Mouse (Mus musculus) erythroblast, embryonic 14.5 days (primary cell): ENCODE data around the gene Olfr1234. TPM values are rescaled to one million over a fixed set of nuclear protein-coding genes. Genes with fewer than 3 reads are reported as not detected.

Experiments
- H3K27me3 ChIP-seq: 2 replicates; pipeline ENCODE4 v1.6.1; 2012; ENCODE audit warnings: inconsistent platforms; ENCODE audit not compliant: control insufficient read depth
- H3K36me3 ChIP-seq: 2 replicates; pipeline ENCODE4 v1.6.1; 2012; ENCODE audit warnings: mild to moderate bottlenecking, inconsistent platforms; ENCODE audit not compliant: control insufficient read depth
- H3K4me1 ChIP-seq: 2 replicates; pipeline ENCODE4 v1.6.1; 2012; ENCODE audit warnings: inconsistent platforms; ENCODE audit not compliant: control insufficient read depth
- H3K4me3 ChIP-seq: replicated peaks from 2 replicates; pipeline ENCODE3; 2012; ENCODE audit warnings: moderate library complexity, mild to moderate bottlenecking, inconsistent platforms
- H3K9me3 ChIP-seq: 2 replicates; pipeline ENCODE4 v1.6.1; 2012; ENCODE audit warnings: low read length, inconsistent platforms, mixed read lengths; ENCODE audit not compliant: control insufficient read depth
- GATA1 ChIP-seq: IDR thresholded peaks from 2 replicates; pipeline ENCODE4 v1.6.1; 2012; ENCODE audit warnings: low read length, inconsistent platforms, mixed read lengths
- TAL1 ChIP-seq: IDR thresholded peaks from 3 replicates; pipeline ENCODE4 v1.6.1; 2012; ENCODE audit warnings: low read length, inconsistent platforms, mixed read lengths
- polyA plus RNA-seq: library from polyadenylated mRNA; stranded (reverse); fragments of >175 nt; gene quantifications from 2 replicates; pipeline ENCODE4 v1.2.3, GENCODE M21; 2012

Gene Olfr1234
- not detected in 2 replicates for polyA plus RNA-seq

GRCm38 (mm10) chr2:89364765-89365164 is at the start of gene Olfr1234:
TSS of gene Olfr1234 (minus strand) at chr2:89364865.
- no peaks in the 10 kb centered on the region for H3K36me3 ChIP-seq
- TF ChIP-seq TAL1 (no peak), GATA1 (no peak)
- no peaks in the 10 kb centered on the region for H3K9me3 ChIP-seq
- no peaks in the 10 kb centered on the region for H3K27me3 ChIP-seq
- no peaks in the 10 kb centered on the region for H3K4me1 ChIP-seq
- H3K4me3 ChIP-seq, result no peak within 1 kb of the TSS

GRCm38 (mm10) chr2:89409576-89409975 is 44.9 kb upstream of the Olfr1234 start, which contains the start of gene Olfr1238:
TSS of gene Olfr1238 (minus strand) at chr2:89409676.
- Histone ChIP-seq H3K27me3 (no peaks in the 10 kb centered on the region), H3K9me3 (no peaks in the 10 kb centered on the region), H3K4me3 (no peak within 1 kb of the TSS), H3K4me1 (no peaks in the 10 kb centered on the region), H3K36me3 (no peaks in the 10 kb centered on the region)
- TF ChIP-seq GATA1 (no peak), TAL1 (no peak)

GRCm38 (mm10) chr2:89400882-89401281 is 36.2 kb upstream of the Olfr1234 start:
- TF ChIP-seq GATA1 (no peak), TAL1 (no peak)
- Histone ChIP-seq H3K36me3 (no peaks in the 10 kb centered on the region), H3K9me3 (0 out of 2 replicates have a peak, but pooled peaks cover 2% of the 10 kb centered on the region), H3K4me1 (no peaks in the 10 kb centered on the region), H3K27me3 (no peaks in the 10 kb centered on the region), H3K4me3 (no peak overlapping the region)

GRCm38 (mm10) chr2:89342298-89342697 is 22.4 kb downstream of the Olfr1234 start, which contains the start of gene Olfr1233:
TSS of gene Olfr1233 (minus strand) at chr2:89342398.
- TF ChIP-seq TAL1 (no peak), GATA1 (no peak)
- no peaks in the 10 kb centered on the region; the same call in 1 of the 2 replicates for H3K9me3 ChIP-seq

GRCm38 (mm10) chr2:89329575-89329974 is 35.1 kb downstream of the Olfr1234 start, which contains the start of gene Olfr1232:
TSS of gene Olfr1232 (minus strand) at chr2:89329675.
- Histone ChIP-seq H3K9me3 (no peaks in the 10 kb centered on the region; the same call in none of the 2 replicates), H3K4me1 (no peaks in the 10 kb centered on the region), H3K36me3 (no peaks in the 10 kb centered on the region), H3K27me3 (no peaks in the 10 kb centered on the region), H3K4me3 (no peak within 1 kb of the TSS)
- no peak for TF ChIP-seq GATA1
- TF ChIP-seq TAL1, result no peak

More at GRCm38 (mm10) chr2:89342298-89342697, 22.4 kb downstream of the Olfr1234 start, which contains the start of gene Olfr1233:
- Histone ChIP-seq H3K4me3 (no peak within 1 kb of the TSS), H3K36me3 (no peaks in the 10 kb centered on the region), H3K4me1 (no peaks in the 10 kb centered on the region), H3K27me3 (no peaks in the 10 kb centered on the region)

Other genes starting within 250 kb of the Olfr1234 start
- not detected in 2 replicates for gene Olfr1221, start 247.6 kb downstream of the Olfr1234 start, polyA plus RNA-seq
- not detected in 2 replicates for gene Olfr1222, start 231.8 kb downstream of the Olfr1234 start, polyA plus RNA-seq
- not detected in 2 replicates for gene Olfr1223, start 213.3 kb downstream of the Olfr1234 start, polyA plus RNA-seq
- gene Olfr1224-ps1, start 200.8 kb downstream of the Olfr1234 start, polyA plus RNA-seq, result not detected in 2 replicates
- gene Olfr1225, start 190.2 kb downstream of the Olfr1234 start, polyA plus RNA-seq, result not detected in 2 replicates
- not detected in 2 replicates for gene Olfr1226, start 164.8 kb downstream of the Olfr1234 start, polyA plus RNA-seq
- not detected in 2 replicates for gene Olfr1228, start 110.8 kb downstream of the Olfr1234 start, polyA plus RNA-seq
- not detected in 2 replicates for gene Olfr1229, start 76.9 kb downstream of the Olfr1234 start, polyA plus RNA-seq
- not detected in 2 replicates for gene Olfr1230, start 67.6 kb downstream of the Olfr1234 start, polyA plus RNA-seq
- not detected in 2 replicates for gene Olfr1231, start 57.8 kb downstream of the Olfr1234 start, polyA plus RNA-seq
- not detected in 2 replicates for gene Olfr1232, start 35.2 kb downstream of the Olfr1234 start, polyA plus RNA-seq
- not detected in 2 replicates for gene Olfr1233, start 22.5 kb downstream of the Olfr1234 start, polyA plus RNA-seq
- not detected in 2 replicates for gene Olfr1238, start 44.8 kb upstream of the Olfr1234 start, polyA plus RNA-seq
- not detected in 2 replicates for gene Olfr1239, start 55.5 kb upstream of the Olfr1234 start, polyA plus RNA-seq
- not detected in 2 replicates for gene Olfr1240, start 78.1 kb upstream of the Olfr1234 start, polyA plus RNA-seq
- not detected in 2 replicates for gene Olfr1241, start 122.3 kb upstream of the Olfr1234 start, polyA plus RNA-seq
- gene Olfr1242, start 133.5 kb upstream of the Olfr1234 start, polyA plus RNA-seq, result not detected in 2 replicates
- gene Olfr1243, start 166.6 kb upstream of the Olfr1234 start, polyA plus RNA-seq, result not detected in 2 replicates
- gene Olfr1245, start 213.6 kb upstream of the Olfr1234 start, polyA plus RNA-seq, result not detected in 2 replicates
- not detected in 2 replicates for gene Olfr1246, start 228.3 kb upstream of the Olfr1234 start, polyA plus RNA-seq
- 0.01 TPM in 1 of 2 replicates, not detected in the other for gene Olfr1247, start 249.3 kb upstream of the Olfr1234 start, polyA plus RNA-seq